Mouse (Mus musculus) large intestine, adult 2 months (tissue): ENCODE data around the gene Olfr361. TPM values are rescaled to one million over a fixed set of nuclear protein-coding genes. Genes with fewer than 3 reads are reported as not detected.
"Not testable (repeated sequence)": the region's sequence is repeated elsewhere in the genome, so short reads cannot be mapped to it uniquely, and the experiment has no call there.

Experiments used
- DNase-seq: peaks from one replicate; pipeline ENCODE4 v3.0.0-alpha.2; 2012; ENCODE audit warnings: low read depth, low spot score
- WGBS: fragments of 180-500 bp; shearing (Covaris S2); methylation state at CpG from one replicate; pipeline ENCODE4 v1.1.7; 2018; 5-methylcytosine and 5-hydroxymethylcytosine counted together
- polyA plus RNA-seq: library from polyadenylated mRNA; depleted of rRNA; stranded (reverse); fragments of >200 nt; gene quantifications from 2 replicates; pipeline ENCODE4 v1.2.3, GENCODE M21; 2012; rRNA removed

Olfr361 gene
- not detected in 2 replicates for polyA plus RNA-seq

- not testable (repeated sequence) for DNase-seq
- 38% methylated on average over 1 of the region's 1 CpGs for WGBS
These were observed at the start of gene Olfr361 for GRCm38 (mm10) chr2:37089190-37089589. TSS of gene Olfr361 (minus strand) at chr2:37089290.

- 84% methylated on average over 1 of the region's 1 CpGs for WGBS
- DNase-seq = no peak
These were observed 28.7 kb upstream of the Olfr361 start, which contains the start of gene Olfr362 for GRCm38 (mm10) chr2:37117810-37118209. TSS of gene Olfr362 (minus strand) at chr2:37117910.

- no peak for DNase-seq
These were observed 23.6 kb downstream of the Olfr361 start, which contains the start of gene Olfr360 for GRCm38 (mm10) chr2:37065446-37065845. TSS of gene Olfr360 (plus strand) at chr2:37065746.

Other genes with a start within 250 kb of the Olfr361 start
- gene Olfr350, start 243.0 kb downstream of the Olfr361 start, polyA plus RNA-seq = not detected in 2 replicates
- gene Olfr351, start 226.6 kb downstream of the Olfr361 start, polyA plus RNA-seq = not detected in 2 replicates
- not detected in 2 replicates for gene Olfr352, start 220.8 kb downstream of the Olfr361 start, polyA plus RNA-seq
- not detected in 2 replicates for gene Olfr353, start 196.4 kb downstream of the Olfr361 start, polyA plus RNA-seq
- gene Olfr354, start 183.6 kb downstream of the Olfr361 start, polyA plus RNA-seq = not detected in 2 replicates
- not detected in 2 replicates for gene Olfr355, start 160.4 kb downstream of the Olfr361 start, polyA plus RNA-seq
- not detected in 2 replicates for gene Olfr356, start 152.2 kb downstream of the Olfr361 start, polyA plus RNA-seq
- gene Olfr357, start 95.5 kb downstream of the Olfr361 start, polyA plus RNA-seq = not detected in 2 replicates
- gene Olfr358, start 80.0 kb downstream of the Olfr361 start, polyA plus RNA-seq = not detected in 2 replicates
- not detected in 2 replicates for gene Olfr360, start 23.5 kb downstream of the Olfr361 start, polyA plus RNA-seq
- not detected in 2 replicates for gene Olfr362, start 28.6 kb upstream of the Olfr361 start, polyA plus RNA-seq
- gene Olfr364-ps1, start 50.0 kb upstream of the Olfr361 start, polyA plus RNA-seq = not detected in 2 replicates
- not detected in 2 replicates for gene Olfr365, start 98.9 kb upstream of the Olfr361 start, polyA plus RNA-seq
- gene Olfr366, start 122.3 kb upstream of the Olfr361 start, polyA plus RNA-seq = not detected in 2 replicates
- gene Olfr368, start 237.2 kb upstream of the Olfr361 start, polyA plus RNA-seq = not detected in 2 replicates